Mouse (Mus musculus): ENCODE results near the gene Utp3. TPM values are rescaled to one million over a fixed set of nuclear protein-coding genes. Genes with fewer than 3 reads are reported as not detected.
A peak's percentile ranks its signal among the peaks of the same experiment; 100 is the strongest.

Gene Utp3
- polyA plus RNA-seq, 1 experiment from 2014 or later = 62.6 TPM

GRCm38 (mm10) chr5:88558991-88559390 is 4.7 kb downstream of the Utp3 start:
- Histone ChIP-seq H3K4me2 (no peak overlapping the region), H3K4me3 (replicated peaks) (no peak overlapping the region), H3K4me1 (peaks cover 13% of the 10 kb centered on the region), H3K27me3 (replicated peaks) (no peaks in the 10 kb centered on the region), H3K27ac (0 out of 2 replicates have a peak overlapping the region, but pooled peaks have one; percentile 37), H3K9ac (no peak overlapping the region), H3K9me3 (no peaks in the 10 kb centered on the region), H3K36me3 (no peaks in the 10 kb centered on the region)
- WGBS = 3% methylated on average over 1 of the region's 1 CpGs
- ATAC-seq (ENCODE audit: insufficient read depth, low FRiP score, low read depth) = no peak

- Histone ChIP-seq H3K27me3 (replicated peaks) (no peaks in the 10 kb centered on the region), H3K27ac (no peak overlapping the region), H3K4me1 (0 out of 2 replicates have a peak, but pooled peaks cover 3% of the 10 kb centered on the region), H3K9ac (no peak overlapping the region), H3K9me3 (no peaks in the 10 kb centered on the region), H3K4me3 (replicated peaks) (no peak overlapping the region), H3K36me3 (no peaks in the 10 kb centered on the region), H3K4me2 (no peak overlapping the region)
- 85% methylated on average over 9 of the region's 9 CpGs for WGBS
- ATAC-seq (ENCODE audit: insufficient read depth, low FRiP score, low read depth) = no peak
These were observed 7.0 kb downstream of the Utp3 start for GRCm38 (mm10) chr5:88561080-88561814.

GRCm38 (mm10) chr5:88562863-88563780 is 8.9 kb downstream of the Utp3 start:
- H3K36me3 ChIP-seq = no peaks in the 10 kb centered on the region
- WGBS = 60% methylated on average over 8 of the region's 8 CpGs
- H3K4me3 ChIP-seq (replicated peaks) = no peak overlapping the region
- no peak overlapping the region for H3K27ac ChIP-seq
- H3K27me3 ChIP-seq (replicated peaks) = no peaks in the 10 kb centered on the region
- H3K9ac ChIP-seq = no peak overlapping the region
- H3K9me3 ChIP-seq = no peaks in the 10 kb centered on the region
- no peaks in the 10 kb centered on the region for H3K4me1 ChIP-seq
- no peak overlapping the region for H3K4me2 ChIP-seq
- ATAC-seq (ENCODE audit: insufficient read depth, low FRiP score, low read depth) = no peak

- Histone ChIP-seq H3K27ac (peak within 1 kb of the TSS; percentile 90), H3K36me3 (0 out of 2 replicates have a peak, but pooled peaks cover 3% of the 10 kb centered on the region), H3K9ac (peak within 1 kb of the TSS; percentile 78), H3K4me1 (no peaks in the 10 kb centered on the region), H3K4me3 (replicated peaks) (peak within 1 kb of the TSS; percentile 86), H3K27me3 (replicated peaks) (no peaks in the 10 kb centered on the region), H3K9me3 (no peaks in the 10 kb centered on the region), H3K4me2 (peak within 1 kb of the TSS; percentile 66)
- peak; percentile 93 for ATAC-seq (ENCODE audit: insufficient read depth, low FRiP score, low read depth)
- WGBS = under 1% methylated on average over 64 of the region's 71 CpGs
These were observed 10.4 kb downstream of the Utp3 start, which contains the start of gene Rufy3 for GRCm38 (mm10) chr5:88564501-88565147. TSS of gene Rufy3 (plus strand) at chr5:88565040.

- Histone ChIP-seq H3K9ac (peak overlapping the region; percentile 78), H3K27ac (peak overlapping the region; percentile 90), H3K4me1 (no peaks in the 10 kb centered on the region), H3K27me3 (replicated peaks) (no peaks in the 10 kb centered on the region), H3K9me3 (no peaks in the 10 kb centered on the region), H3K4me3 (replicated peaks) (peak overlapping the region; percentile 86), H3K36me3 (0 out of 2 replicates have a peak, but pooled peaks cover 3% of the 10 kb centered on the region), H3K4me2 (peak overlapping the region; percentile 66)
- ATAC-seq (ENCODE audit: insufficient read depth, low FRiP score, low read depth) = peak; percentile 57
- under 1% methylated on average over 101 of the region's 119 CpGs for WGBS
These were observed 11.1 kb downstream of the Utp3 start for GRCm38 (mm10) chr5:88565148-88566033.

DNA sequence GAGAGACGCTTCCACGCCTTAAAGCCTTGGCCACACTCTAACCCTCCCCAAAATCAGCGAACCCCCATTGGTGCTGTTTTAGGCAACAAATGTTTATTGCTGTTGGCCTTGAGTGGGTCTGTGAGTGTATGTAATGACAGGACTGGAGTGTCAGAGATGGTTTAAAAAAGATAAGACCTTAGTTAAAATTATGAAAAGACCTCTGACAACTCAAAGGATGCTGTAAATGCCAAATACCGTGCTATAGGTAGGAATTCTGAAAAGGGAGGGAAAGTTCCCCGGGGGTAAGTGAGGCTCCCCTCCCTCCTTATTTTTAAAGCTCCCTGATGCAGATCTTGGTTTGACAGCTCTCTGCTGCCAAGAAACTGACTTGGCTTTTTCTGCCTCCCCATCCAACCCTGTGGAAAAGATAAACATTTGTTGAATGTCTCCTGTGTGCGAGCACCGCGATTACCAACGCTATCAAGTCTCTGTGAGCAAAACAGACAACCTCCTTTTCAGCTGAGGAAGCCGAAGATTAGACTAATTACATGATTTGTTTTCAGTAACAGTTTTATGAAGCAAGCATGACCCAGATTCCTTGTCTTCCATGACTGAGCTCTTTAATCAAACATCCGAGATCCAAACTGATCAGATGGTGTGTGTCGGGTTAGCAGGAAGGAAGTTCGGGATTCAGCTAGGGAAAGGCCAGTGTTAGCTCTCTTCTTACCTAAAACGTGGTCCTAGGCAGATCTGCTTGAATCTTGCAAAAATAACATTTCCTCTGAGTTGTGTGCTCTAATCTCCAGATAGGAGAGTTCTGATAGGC is 12.0 kb downstream of the Utp3 start:
- Histone ChIP-seq H3K4me2 (peak overlapping the region; percentile 66), H3K9ac (no peak overlapping the region), H3K27me3 (replicated peaks) (no peaks in the 10 kb centered on the region), H3K9me3 (no peaks in the 10 kb centered on the region), H3K4me3 (replicated peaks) (peak overlapping the region; percentile 86), H3K27ac (peak overlapping the region; percentile 90), H3K36me3 (0 out of 2 replicates have a peak, but pooled peaks cover 3% of the 10 kb centered on the region), H3K4me1 (no peaks in the 10 kb centered on the region)
- WGBS = 3% methylated on average over 14 of the region's 14 CpGs
- 0 out of 2 replicates have a peak, but pooled peaks have one; percentile 16 for ATAC-seq (ENCODE audit: insufficient read depth, low FRiP score, low read depth)

- no peaks in the 10 kb centered on the region for H3K27me3 ChIP-seq (replicated peaks)
- H3K36me3 ChIP-seq = 0 out of 2 replicates have a peak, but pooled peaks cover 3% of the 10 kb centered on the region
- no peak overlapping the region for H3K4me2 ChIP-seq
- H3K9ac ChIP-seq = no peak overlapping the region
- ATAC-seq (ENCODE audit: insufficient read depth, low FRiP score, low read depth) = no peak
- H3K27ac ChIP-seq = no peak overlapping the region
- 79% methylated on average over 3 of the region's 3 CpGs for WGBS
- no peaks in the 10 kb centered on the region for H3K4me1 ChIP-seq
- no peak overlapping the region for H3K4me3 ChIP-seq (replicated peaks)
- no peaks in the 10 kb centered on the region for H3K9me3 ChIP-seq
These were observed 15.3 kb downstream of the Utp3 start for GRCm38 (mm10) chr5:88569541-88569940.

DNA sequence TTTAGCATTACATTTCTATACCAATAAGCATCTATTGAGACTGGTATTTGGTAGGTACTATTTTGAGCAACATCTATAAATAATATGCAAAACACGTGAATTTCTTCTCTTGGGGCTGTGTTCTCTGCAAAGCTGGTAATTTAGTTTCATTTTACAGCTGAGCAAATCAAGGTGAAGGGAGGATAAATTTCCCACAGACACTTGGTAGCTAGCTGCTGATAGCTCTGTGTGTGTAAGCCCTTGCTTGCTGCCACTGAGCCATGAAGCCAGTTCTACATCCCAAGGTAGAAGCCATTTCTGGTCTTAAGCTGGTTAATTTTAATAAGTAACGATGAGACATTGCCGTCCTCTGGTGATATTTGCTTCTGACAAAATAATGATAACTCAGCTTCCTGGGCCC is 20.6 kb downstream of the Utp3 start:
- Histone ChIP-seq H3K27ac (no peak overlapping the region), H3K4me2 (no peak overlapping the region), H3K9ac (no peak overlapping the region), H3K4me1 (no peaks in the 10 kb centered on the region), H3K27me3 (replicated peaks) (no peaks in the 10 kb centered on the region), H3K4me3 (replicated peaks) (no peak overlapping the region), H3K9me3 (no peaks in the 10 kb centered on the region), H3K36me3 (no peaks in the 10 kb centered on the region)
- 76% methylated on average over 3 of the region's 3 CpGs for WGBS
- ATAC-seq (ENCODE audit: insufficient read depth, low FRiP score, low read depth) = no peak

DNA sequence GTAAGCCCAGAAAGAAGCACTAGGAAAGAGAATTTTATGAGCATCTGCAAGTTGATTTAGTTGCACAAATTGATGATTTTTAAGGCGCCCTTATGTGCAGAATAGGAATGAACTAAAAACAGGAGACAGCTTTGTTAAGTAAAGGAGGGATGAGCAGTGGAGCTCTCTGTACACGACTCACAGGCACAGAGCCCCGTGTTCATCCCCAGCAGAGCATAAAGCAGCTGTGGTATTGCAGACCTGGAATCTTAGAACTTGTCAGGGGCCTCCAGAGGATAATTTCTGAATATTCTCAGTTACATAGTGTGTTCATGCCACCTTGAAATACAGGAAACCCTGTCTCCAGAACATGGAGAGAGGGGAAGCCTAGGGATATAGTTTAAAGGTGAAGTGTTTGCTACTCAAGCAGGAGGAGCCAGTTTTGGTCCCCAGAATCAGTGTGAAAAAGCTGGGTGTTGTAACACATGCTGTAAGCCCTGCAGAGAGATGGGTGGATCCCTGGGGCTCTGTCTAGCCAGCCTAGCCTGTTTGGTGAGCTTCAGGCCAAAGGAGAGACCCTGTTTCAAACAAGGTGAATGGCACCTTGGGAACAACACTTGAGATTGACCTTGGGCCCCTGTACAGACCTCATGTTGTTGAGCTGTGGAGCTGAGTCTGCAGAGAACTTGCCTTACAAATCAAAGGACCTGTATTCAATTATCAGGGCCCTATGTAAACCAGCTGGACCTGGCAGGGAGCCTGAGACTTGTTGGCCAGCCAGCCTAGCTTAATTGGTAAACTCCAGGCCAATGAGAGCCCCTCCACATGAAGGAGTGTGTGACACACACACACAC is 21.5 kb downstream of the Utp3 start:
- no peaks in the 10 kb centered on the region for H3K4me1 ChIP-seq
- WGBS = 59% methylated on average over 3 of the region's 3 CpGs
- peak; percentile 91 for ATAC-seq (ENCODE audit: insufficient read depth, low FRiP score, low read depth)
- H3K9me3 ChIP-seq = no peaks in the 10 kb centered on the region
- no peak overlapping the region for H3K4me2 ChIP-seq
- H3K27me3 ChIP-seq (replicated peaks) = no peaks in the 10 kb centered on the region
- peak overlapping the region; percentile 66; the same call in 1 of the 2 replicates for H3K27ac ChIP-seq
- H3K4me3 ChIP-seq (replicated peaks) = no peak overlapping the region
- H3K36me3 ChIP-seq = no peaks in the 10 kb centered on the region
- H3K9ac ChIP-seq = no peak overlapping the region

DNA sequence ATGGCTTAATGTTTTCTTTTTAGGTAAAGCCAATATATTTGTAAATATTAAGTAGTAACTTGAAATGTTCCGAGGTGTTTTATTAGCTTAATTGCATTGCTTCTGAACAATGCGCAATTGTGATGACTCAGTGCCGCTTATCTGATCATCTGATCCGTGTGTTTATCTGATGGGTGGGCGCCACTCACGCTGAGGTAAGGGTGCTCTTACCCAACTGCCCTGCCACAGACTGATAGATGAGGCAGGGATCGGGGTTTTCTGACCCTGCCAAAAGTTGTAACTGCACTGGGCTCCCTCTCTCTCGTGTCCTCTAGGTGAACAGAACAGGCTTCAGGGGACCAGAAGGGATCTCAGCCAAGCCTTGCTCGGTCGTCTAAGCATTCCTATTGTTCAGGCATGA is 26.4 kb downstream of the Utp3 start:
- 61% methylated on average over 10 of the region's 10 CpGs for WGBS
- no peaks in the 10 kb centered on the region for H3K36me3 ChIP-seq
- no peak overlapping the region for H3K4me2 ChIP-seq
- no peak for ATAC-seq (ENCODE audit: insufficient read depth, low FRiP score, low read depth)
- H3K9ac ChIP-seq = no peak overlapping the region
- no peaks in the 10 kb centered on the region for H3K27me3 ChIP-seq (replicated peaks)
- no peaks in the 10 kb centered on the region for H3K9me3 ChIP-seq
- H3K4me1 ChIP-seq = no peaks in the 10 kb centered on the region
- H3K4me3 ChIP-seq (replicated peaks) = no peak overlapping the region
- no peak overlapping the region for H3K27ac ChIP-seq
